Mouse (Mus musculus): ENCODE data around the gene Fgr. TPM values are rescaled to one million over a fixed set of nuclear protein-coding genes. Genes with fewer than 3 reads are reported as not detected.

Fgr gene
- polyA plus RNA-seq, 1 experiment from 2014 or later = 0.08 TPM

DNA sequence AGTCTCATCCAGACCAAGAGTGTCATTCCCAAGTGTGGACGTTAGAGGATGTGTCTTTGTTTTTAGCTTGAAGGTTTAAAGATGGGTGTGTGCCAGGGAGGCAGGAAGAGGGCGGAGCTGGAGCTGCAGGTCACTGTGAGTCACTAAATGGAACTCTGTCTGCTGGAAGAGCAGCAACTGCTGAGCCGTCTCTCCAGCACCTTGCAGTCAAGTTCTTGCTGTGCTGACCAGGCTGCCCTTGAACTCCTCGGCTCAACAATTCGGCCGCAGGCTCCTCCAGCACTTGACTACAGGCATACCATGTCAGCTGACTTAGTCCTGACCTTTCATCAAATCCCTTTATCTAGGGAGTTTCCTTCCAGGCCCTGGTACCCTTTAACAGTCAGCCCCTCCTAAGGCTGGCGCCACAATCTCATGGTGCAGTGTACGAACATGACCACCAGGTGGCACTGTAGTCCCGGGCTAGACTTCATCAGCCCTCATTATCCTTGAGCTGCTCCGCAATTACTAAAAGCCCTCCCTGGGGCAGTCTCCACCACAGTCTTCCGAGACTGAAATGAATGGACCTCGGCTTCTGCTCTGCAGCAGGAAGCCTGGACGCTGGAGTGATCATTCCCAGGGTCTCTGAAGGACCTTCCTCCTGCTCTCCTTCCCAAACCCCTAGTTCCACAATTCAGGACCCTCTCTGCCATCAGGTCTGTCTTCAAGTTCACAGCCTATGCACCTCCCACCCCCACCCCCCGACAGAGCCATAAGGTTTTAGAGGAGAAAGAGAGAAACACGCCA, 28.4 kb upstream of the Fgr start:
- peaks cover 22% of the 10 kb centered on the region for H3K4me1 ChIP-seq
- 0 out of 2 replicates have a peak overlapping the region, but pooled peaks have one; percentile 1 for H3K4me3 ChIP-seq
- H3K27me3 ChIP-seq = peaks cover 19% of the 10 kb centered on the region; the same call in 1 of the 2 replicates
- peak overlapping the region; percentile 14 for H3K27ac ChIP-seq
- no peaks in the 10 kb centered on the region for H3K9me3 ChIP-seq (replicated peaks)
- peak overlapping the region; percentile 45 for H3K4me2 ChIP-seq (replicated peaks)
- peak; percentile 82 for ATAC-seq (ENCODE audit: low FRiP score)
- WGBS = 7% methylated on average over 15 of the region's 15 CpGs
- H3K36me3 ChIP-seq = no peaks in the 10 kb centered on the region
- peak overlapping the region; percentile 48; the same call in 1 of the 2 replicates for H3K9ac ChIP-seq

- Histone ChIP-seq H3K9me3 (replicated peaks) (no peaks in the 10 kb centered on the region), H3K27me3 (peaks cover 11% of the 10 kb centered on the region; the same call in 1 of the 2 replicates), H3K27ac (peak overlapping the region; percentile 14), H3K4me3 (0 out of 2 replicates have a peak overlapping the region, but pooled peaks have one; percentile 1), H3K4me1 (peaks cover 22% of the 10 kb centered on the region), H3K4me2 (replicated peaks) (peak overlapping the region; percentile 45), H3K9ac (peak overlapping the region; percentile 48; the same call in 1 of the 2 replicates), H3K36me3 (no peaks in the 10 kb centered on the region)
- peak; percentile 62 for ATAC-seq (ENCODE audit: low FRiP score)
- 16% methylated on average over 27 of the region's 27 CpGs for WGBS
These were observed 27.6 kb upstream of the Fgr start for GRCm38 (mm10) chr4:132946047-132947001.

GRCm38 (mm10) chr4:132949882-132950532, 23.9 kb upstream of the Fgr start:
- H3K27me3 ChIP-seq = 0 out of 2 replicates have a peak, but pooled peaks cover 11% of the 10 kb centered on the region
- peaks cover 20% of the 10 kb centered on the region for H3K4me1 ChIP-seq
- ATAC-seq (ENCODE audit: low FRiP score) = no peak
- H3K27ac ChIP-seq = no peak overlapping the region
- H3K9me3 ChIP-seq (replicated peaks) = no peaks in the 10 kb centered on the region
- H3K9ac ChIP-seq = no peak overlapping the region
- H3K4me3 ChIP-seq = peak overlapping the region; percentile 15; the same call in 1 of the 2 replicates
- H3K36me3 ChIP-seq = no peaks in the 10 kb centered on the region
- 24% methylated on average over 24 of the region's 24 CpGs for WGBS
- H3K4me2 ChIP-seq (replicated peaks) = peak overlapping the region; percentile 40

DNA sequence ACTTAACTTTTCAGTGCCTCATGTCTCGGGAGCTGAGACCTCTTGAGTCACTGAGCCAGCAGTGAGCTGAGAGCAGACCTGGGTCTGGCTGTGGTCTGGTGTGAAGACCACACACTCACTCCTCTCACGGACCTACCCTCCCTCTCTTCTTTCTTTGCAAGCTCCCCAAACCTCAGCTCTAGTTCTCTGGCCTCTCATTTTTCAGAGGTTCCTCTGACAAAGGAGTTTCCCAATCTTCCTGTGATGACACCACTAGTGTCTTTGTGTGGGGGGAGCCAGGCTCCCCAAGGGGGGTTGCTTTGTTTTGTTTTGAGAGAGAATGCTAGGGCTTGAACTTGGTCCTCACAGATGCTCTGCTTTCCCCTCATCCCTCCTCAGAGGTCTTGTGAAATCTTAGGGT, 22.9 kb upstream of the Fgr start:
- Histone ChIP-seq H3K36me3 (no peaks in the 10 kb centered on the region), H3K9me3 (replicated peaks) (no peaks in the 10 kb centered on the region), H3K4me1 (peaks cover 19% of the 10 kb centered on the region), H3K27ac (no peak overlapping the region), H3K4me3 (no peak overlapping the region), H3K4me2 (replicated peaks) (no peak overlapping the region), H3K9ac (no peak overlapping the region), H3K27me3 (0 out of 2 replicates have a peak, but pooled peaks cover 11% of the 10 kb centered on the region)
- ATAC-seq (ENCODE audit: low FRiP score) = no peak
- WGBS = 46% methylated on average over 2 of the region's 2 CpGs

GRCm38 (mm10) chr4:132954530-132955394, 19.1 kb upstream of the Fgr start:
- H3K9ac ChIP-seq = no peak overlapping the region
- no peak for ATAC-seq (ENCODE audit: low FRiP score)

DNA sequence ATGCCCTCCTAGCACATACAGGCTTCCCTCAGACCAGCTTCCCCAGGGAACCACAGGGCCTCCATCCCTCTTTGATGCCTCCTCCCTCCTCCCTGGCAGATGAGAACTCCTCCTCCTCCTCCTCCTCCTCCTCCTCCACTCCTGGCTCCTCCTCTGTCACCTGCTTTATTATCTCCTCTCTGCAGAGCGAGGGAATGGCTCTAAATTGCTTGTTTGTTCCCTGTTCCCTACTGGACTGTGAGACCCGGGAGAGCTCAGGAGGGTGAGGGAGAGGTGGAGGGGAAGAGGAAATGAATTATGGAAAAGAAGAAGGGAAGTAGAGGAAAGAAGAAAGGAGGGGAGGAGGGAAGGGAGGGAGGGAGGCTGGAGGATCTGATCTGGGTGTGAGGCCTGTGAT, 18.5 kb upstream of the Fgr start:
- ATAC-seq (ENCODE audit: low FRiP score) = no peak
- Histone ChIP-seq H3K27ac (0 out of 2 replicates have a peak overlapping the region, but pooled peaks have one; percentile 8), H3K4me3 (no peak overlapping the region), H3K9ac (no peak overlapping the region), H3K4me1 (peaks cover 30% of the 10 kb centered on the region), H3K9me3 (replicated peaks) (no peaks in the 10 kb centered on the region), H3K4me2 (replicated peaks) (no peak overlapping the region), H3K36me3 (no peaks in the 10 kb centered on the region), H3K27me3 (no peaks in the 10 kb centered on the region)
- WGBS = 24% methylated on average over 2 of the region's 2 CpGs

More at GRCm38 (mm10) chr4:132954530-132955394, 19.1 kb upstream of the Fgr start:
- H3K4me1 ChIP-seq = peaks cover 24% of the 10 kb centered on the region
- no peak overlapping the region for H3K4me2 ChIP-seq (replicated peaks)
- no peaks in the 10 kb centered on the region for H3K36me3 ChIP-seq
- H3K27me3 ChIP-seq = 0 out of 2 replicates have a peak, but pooled peaks cover 2% of the 10 kb centered on the region
- 68% methylated on average over 7 of the region's 7 CpGs for WGBS
- no peaks in the 10 kb centered on the region for H3K9me3 ChIP-seq (replicated peaks)
- H3K27ac ChIP-seq = no peak overlapping the region
- no peak overlapping the region for H3K4me3 ChIP-seq

DNA sequence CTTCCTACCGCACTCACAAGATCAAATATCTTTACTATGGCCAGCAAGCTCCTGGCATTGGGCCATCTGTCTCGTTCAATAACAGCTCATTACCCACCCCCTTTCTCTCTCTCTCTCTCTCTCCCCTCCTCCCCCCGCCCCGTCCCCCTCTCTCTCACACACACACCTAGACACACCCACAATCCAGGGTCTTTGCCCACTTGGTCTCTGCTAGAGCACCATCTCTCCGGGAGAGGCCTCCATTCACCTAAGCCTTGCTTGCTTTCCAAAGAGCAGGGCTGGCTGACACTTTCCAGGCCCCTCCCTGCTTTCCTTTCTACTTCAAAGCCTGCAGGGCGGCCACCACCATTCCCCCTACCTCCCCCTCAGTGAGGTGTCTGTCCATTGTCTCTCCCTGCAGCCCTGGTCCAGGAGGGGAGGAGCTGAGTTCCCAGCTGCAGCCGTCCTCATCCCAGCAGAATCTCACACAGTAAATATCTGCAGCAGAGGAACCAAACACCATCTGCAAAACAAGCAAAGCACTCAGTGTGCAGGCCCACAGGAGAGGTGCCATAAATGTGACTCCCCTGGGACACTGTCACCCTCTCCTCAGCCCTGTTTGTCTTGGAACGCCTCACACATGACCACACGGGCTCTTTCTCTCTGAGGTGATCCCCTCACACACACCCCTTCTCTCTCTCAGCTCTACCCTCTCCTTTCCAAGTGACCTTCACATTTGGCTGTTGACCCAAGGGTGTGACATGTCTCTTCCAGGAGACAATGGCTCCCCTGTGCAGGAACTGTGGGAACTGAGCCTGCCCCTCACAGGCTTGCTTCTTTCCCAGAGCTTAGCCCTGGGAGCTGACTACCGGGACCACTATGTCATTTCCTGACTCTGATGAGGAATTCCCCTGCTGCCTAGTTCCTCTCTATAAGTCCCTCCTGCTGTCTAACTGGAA, 14.9 kb upstream of the Fgr start:
- no peaks in the 10 kb centered on the region for H3K9me3 ChIP-seq (replicated peaks)
- H3K4me3 ChIP-seq = no peak overlapping the region
- 0 out of 2 replicates have a peak overlapping the region, but pooled peaks have one; percentile 4 for H3K9ac ChIP-seq
- peak overlapping the region; percentile 15 for H3K4me2 ChIP-seq (replicated peaks)
- H3K27ac ChIP-seq = peak overlapping the region; percentile 89
- peak; percentile 75 for ATAC-seq (ENCODE audit: low FRiP score)
- peaks cover 42% of the 10 kb centered on the region for H3K4me1 ChIP-seq
- H3K36me3 ChIP-seq = no peaks in the 10 kb centered on the region
- H3K27me3 ChIP-seq = no peaks in the 10 kb centered on the region
- 7% methylated on average over 10 of the region's 10 CpGs for WGBS

DNA sequence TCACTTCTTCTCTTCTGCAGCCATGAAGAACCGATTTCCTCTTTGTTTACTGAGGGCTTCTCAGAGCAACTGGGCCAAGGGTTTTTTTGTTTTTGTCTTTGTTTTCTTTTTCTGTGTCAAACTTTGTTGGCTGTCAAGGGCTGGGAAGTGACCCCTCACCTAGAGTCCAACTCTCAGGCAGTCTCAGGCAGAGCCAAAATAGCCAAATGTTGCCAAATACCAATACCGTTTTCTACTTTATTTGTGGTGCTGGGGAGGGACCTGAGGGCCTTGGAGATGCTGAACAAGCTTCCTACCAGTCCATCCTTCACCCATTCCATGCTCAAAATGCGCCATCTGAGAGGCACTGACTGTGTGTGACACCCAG, 14.2 kb upstream of the Fgr start:
- Histone ChIP-seq H3K27ac (peak overlapping the region; percentile 89), H3K4me2 (replicated peaks) (peak overlapping the region; percentile 15; the same call in 1 of the 2 replicates), H3K36me3 (no peaks in the 10 kb centered on the region), H3K4me3 (no peak overlapping the region), H3K9ac (no peak overlapping the region), H3K27me3 (no peaks in the 10 kb centered on the region), H3K4me1 (peaks cover 48% of the 10 kb centered on the region), H3K9me3 (replicated peaks) (no peaks in the 10 kb centered on the region)
- no peak for ATAC-seq (ENCODE audit: low FRiP score)
- WGBS = 49% methylated on average over 3 of the region's 3 CpGs

GRCm38 (mm10) chr4:132960313-132960712, 13.6 kb upstream of the Fgr start:
- Histone ChIP-seq H3K27me3 (no peaks in the 10 kb centered on the region), H3K9ac (no peak overlapping the region), H3K36me3 (no peaks in the 10 kb centered on the region), H3K4me2 (replicated peaks) (no peak overlapping the region), H3K9me3 (replicated peaks) (no peaks in the 10 kb centered on the region), H3K4me3 (no peak overlapping the region), H3K27ac (peak overlapping the region; percentile 89; the same call in 1 of the 2 replicates), H3K4me1 (peaks cover 46% of the 10 kb centered on the region)
- no peak for ATAC-seq (ENCODE audit: low FRiP score)
- WGBS = 59% methylated on average over 5 of the region's 5 CpGs

DNA sequence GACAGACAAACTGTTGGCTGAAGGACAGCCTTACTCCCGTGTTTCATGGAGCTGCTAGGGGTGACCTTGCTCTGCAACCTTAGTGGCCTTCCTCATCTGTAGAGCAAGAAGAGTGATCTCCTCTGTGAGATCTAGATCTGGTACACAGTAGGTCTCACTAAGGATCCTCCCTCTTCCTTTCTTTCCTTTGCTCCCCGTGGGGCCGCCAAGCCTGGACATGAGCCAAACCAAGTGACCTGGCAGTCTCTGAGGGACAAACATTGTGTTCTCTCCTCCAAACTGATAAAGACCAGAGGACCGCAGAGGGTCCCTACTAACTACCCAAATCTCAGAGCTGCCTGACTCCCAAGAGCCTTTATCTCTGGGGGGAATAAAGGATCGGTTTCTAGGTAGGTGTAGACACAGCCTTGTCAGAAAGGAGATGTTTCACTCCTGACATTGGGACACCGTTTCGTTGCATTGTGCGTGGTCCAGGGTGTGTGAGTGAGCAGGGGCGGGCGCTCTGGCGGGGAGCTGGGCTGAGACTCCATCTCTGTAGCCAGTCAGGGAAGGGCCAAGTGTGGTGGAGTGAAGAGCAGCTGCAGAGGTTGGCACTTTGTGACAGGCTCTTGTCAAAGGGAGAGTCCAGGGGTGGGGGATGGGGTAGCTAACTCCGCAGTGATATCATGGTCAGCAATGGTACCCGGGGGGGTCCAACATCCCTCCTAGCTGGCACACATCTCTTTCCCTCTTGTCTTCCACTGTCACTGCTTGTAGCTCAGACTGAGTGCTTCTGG, 12.8 kb upstream of the Fgr start:
- Histone ChIP-seq H3K27me3 (no peaks in the 10 kb centered on the region), H3K9ac (no peak overlapping the region), H3K4me2 (replicated peaks) (no peak overlapping the region), H3K4me3 (no peak overlapping the region), H3K36me3 (no peaks in the 10 kb centered on the region), H3K27ac (no peak overlapping the region), H3K9me3 (replicated peaks) (no peaks in the 10 kb centered on the region), H3K4me1 (peaks cover 42% of the 10 kb centered on the region)
- WGBS = 62% methylated on average over 13 of the region's 13 CpGs
- no peak for ATAC-seq (ENCODE audit: low FRiP score)
